Mouse (Mus musculus): ENCODE results near the gene Slc31a1. TPM values are rescaled to one million over a fixed set of nuclear protein-coding genes. Genes with fewer than 3 reads are reported as not detected.

Gene Slc31a1
- polyA plus RNA-seq (2014; fragmentation: Illumina TruSeq; extraction: RNeasy Lipid Tissue Mini Kit (QIAGEN cat#74804); ENCODE audit: low read depth, low replicate concordance) = 21.4 TPM

DNA sequence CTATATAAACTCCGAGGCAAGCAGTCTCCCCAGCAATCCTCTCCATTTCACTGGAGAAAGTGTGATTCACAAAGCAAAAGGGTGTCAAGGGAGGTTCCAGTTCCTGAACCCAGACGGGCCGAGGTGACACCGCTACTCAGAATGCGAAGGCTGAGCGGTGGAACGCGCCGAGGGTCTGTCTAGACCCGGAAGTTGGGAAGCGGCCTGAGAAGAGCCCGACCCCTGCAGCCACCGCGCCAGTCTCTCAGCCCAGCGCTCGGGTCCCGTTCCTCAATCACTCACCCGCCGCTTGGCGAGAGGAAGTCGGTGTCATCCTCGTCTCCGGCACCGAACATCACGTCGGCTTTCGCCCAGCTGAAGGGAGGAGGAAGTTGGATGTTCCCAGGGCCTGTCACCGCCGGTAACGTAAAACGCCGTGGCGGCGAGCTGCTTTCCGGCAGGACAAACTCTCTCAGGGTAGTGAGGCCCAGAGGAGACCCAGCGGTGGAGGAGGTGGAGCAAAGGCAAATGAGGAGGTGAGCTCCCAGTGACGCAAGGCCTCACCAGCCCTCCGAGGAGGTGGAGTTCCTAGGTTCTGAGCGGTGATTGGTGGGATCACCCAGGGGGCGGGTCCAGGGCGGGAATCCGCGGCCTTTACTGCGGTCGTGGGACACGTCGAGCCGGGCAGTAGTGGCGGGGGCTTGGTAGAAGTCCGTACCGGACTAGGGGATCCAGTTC lies at the start of gene Slc31a1, which contains the start of gene Fkbp15:
TSS of gene Slc31a1 (plus strand) at position 640 of the 717 bp plus-strand sequence.
TSS of gene Fkbp15 (minus strand) at position 461 of the 717 bp plus-strand sequence.

DNA sequence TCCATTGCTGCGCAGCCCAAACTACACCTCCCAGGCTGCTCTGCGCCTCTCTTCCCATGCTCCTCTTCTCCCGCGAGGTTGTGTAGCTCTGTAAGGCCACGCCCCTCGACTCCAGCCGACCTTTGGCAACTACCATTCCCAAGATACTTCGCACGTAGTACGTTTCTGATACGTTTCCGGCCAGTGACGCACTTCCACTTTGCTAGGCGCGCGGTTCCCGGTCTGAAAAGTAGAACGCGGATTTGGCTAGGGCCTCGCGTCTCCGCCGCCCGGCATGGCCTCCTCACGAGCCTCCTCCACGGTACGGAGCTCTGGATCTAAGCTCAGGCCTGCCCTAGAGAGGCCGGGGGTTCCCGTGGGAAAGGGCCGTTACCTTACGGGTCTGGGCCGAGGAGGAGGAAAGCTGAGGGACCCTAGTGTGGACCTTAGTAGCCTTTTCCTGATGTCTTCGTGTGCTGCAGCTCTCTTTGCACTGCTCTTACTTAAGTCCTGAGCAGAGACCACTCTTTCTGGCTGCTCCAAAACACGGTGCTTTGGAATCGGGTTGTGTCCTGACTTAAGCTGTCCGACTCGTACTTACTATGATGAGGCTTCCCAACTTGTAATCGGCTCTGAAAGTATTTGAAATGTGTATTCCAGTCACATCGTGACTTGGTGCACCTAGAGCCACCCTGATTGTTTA lies 48.2 kb downstream of the Slc31a1 start, which contains the start of the genes Cdc26 and Prpf4:
TSS of gene Cdc26 (minus strand) at position 42 of the 682 bp plus-strand sequence.
TSS of gene Prpf4 (plus strand) at position 197 of the 682 bp plus-strand sequence.

DNA sequence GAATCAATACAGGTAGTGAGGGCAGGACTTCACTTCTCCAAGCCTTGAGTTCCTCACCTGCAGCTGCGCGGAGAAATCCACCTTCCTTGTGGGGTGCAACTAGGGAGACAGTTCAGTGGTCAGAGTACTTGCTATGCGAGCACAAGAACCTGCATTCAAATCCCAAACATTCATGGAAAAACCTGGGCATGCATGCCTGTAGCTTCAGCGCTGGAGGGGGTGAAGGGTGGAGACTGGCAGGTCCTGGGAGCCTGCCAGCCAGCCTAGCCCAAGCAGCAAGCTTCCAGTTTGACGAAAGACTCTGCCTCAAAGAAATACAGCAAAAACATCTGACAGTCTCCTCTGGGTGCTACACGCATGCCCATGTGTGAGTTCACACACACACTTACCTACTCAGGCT lies 74.6 kb downstream of the Slc31a1 start, which contains the start of gene Rnf183:
TSS of gene Rnf183 (minus strand) at position 172 of the 400 bp plus-strand sequence.

Other genes starting within 250 kb of the Slc31a1 start
- gene Mup21, start 209.9 kb upstream of the Slc31a1 start, polyA plus RNA-seq (2014; fragmentation: Illumina TruSeq; extraction: RNeasy Lipid Tissue Mini Kit (QIAGEN cat#74804); ENCODE audit: low read depth, low replicate concordance) = not detected
- 2.5 TPM for gene Zfp37, start 129.7 kb upstream of the Slc31a1 start, polyA plus RNA-seq (2014; fragmentation: Illumina TruSeq; extraction: RNeasy Lipid Tissue Mini Kit (QIAGEN cat#74804); ENCODE audit: low read depth, low replicate concordance)
- 20.6 TPM for gene Slc31a2, start 98.2 kb upstream of the Slc31a1 start, polyA plus RNA-seq (2014; fragmentation: Illumina TruSeq; extraction: RNeasy Lipid Tissue Mini Kit (QIAGEN cat#74804); ENCODE audit: low read depth, low replicate concordance)
- gene Fkbp15, start 179 bp upstream of the Slc31a1 start, polyA plus RNA-seq (2014; fragmentation: Illumina TruSeq; extraction: RNeasy Lipid Tissue Mini Kit (QIAGEN cat#74804); ENCODE audit: low read depth, low replicate concordance) = 17.0 TPM
- 62.0 TPM for gene Cdc26, start 47.9 kb downstream of the Slc31a1 start, polyA plus RNA-seq (2014; fragmentation: Illumina TruSeq; extraction: RNeasy Lipid Tissue Mini Kit (QIAGEN cat#74804); ENCODE audit: low read depth, low replicate concordance)
- 10.2 TPM for gene Prpf4, start 48.1 kb downstream of the Slc31a1 start, polyA plus RNA-seq (2014; fragmentation: Illumina TruSeq; extraction: RNeasy Lipid Tissue Mini Kit (QIAGEN cat#74804); ENCODE audit: low read depth, low replicate concordance)
- not detected for gene Rnf183, start 74.5 kb downstream of the Slc31a1 start, polyA plus RNA-seq (2014; fragmentation: Illumina TruSeq; extraction: RNeasy Lipid Tissue Mini Kit (QIAGEN cat#74804); ENCODE audit: low read depth, low replicate concordance)
- gene Wdr31, start 110.2 kb downstream of the Slc31a1 start, polyA plus RNA-seq (2014; fragmentation: Illumina TruSeq; extraction: RNeasy Lipid Tissue Mini Kit (QIAGEN cat#74804); ENCODE audit: low read depth, low replicate concordance) = 0.39 TPM
- not detected for gene Bspry, start 119.3 kb downstream of the Slc31a1 start, polyA plus RNA-seq (2014; fragmentation: Illumina TruSeq; extraction: RNeasy Lipid Tissue Mini Kit (QIAGEN cat#74804); ENCODE audit: low read depth, low replicate concordance)
- 3.0 TPM for gene Hdhd3, start 142.7 kb downstream of the Slc31a1 start, polyA plus RNA-seq (2014; fragmentation: Illumina TruSeq; extraction: RNeasy Lipid Tissue Mini Kit (QIAGEN cat#74804); ENCODE audit: low read depth, low replicate concordance)
- gene Alad, start 159.2 kb downstream of the Slc31a1 start, polyA plus RNA-seq (2014; fragmentation: Illumina TruSeq; extraction: RNeasy Lipid Tissue Mini Kit (QIAGEN cat#74804); ENCODE audit: low read depth, low replicate concordance) = 53.4 TPM
- 24.8 TPM for gene Pole3, start 164.3 kb downstream of the Slc31a1 start, polyA plus RNA-seq (2014; fragmentation: Illumina TruSeq; extraction: RNeasy Lipid Tissue Mini Kit (QIAGEN cat#74804); ENCODE audit: low read depth, low replicate concordance)
- not detected for gene 4933430I17Rik, start 164.6 kb downstream of the Slc31a1 start, polyA plus RNA-seq (2014; fragmentation: Illumina TruSeq; extraction: RNeasy Lipid Tissue Mini Kit (QIAGEN cat#74804); ENCODE audit: low read depth, low replicate concordance)
- 43.5 TPM for gene Rgs3, start 199.1 kb downstream of the Slc31a1 start, polyA plus RNA-seq (2014; fragmentation: Illumina TruSeq; extraction: RNeasy Lipid Tissue Mini Kit (QIAGEN cat#74804); ENCODE audit: low read depth, low replicate concordance)

Data from heart, adult 10 weeks (tissue).